Mouse (Mus musculus) naive thymus-derived CD4-positive, alpha-beta T cell, adult 2 months (primary cell): Measurements from ENCODE around the gene Sh3d21.

ENCODE experiments used
- DNase-seq: peaks from one replicate; pipeline ENCODE4 v3.0.0-alpha.2; 2011; ENCODE audit warnings: low read depth

The Sh3d21 gene

GRCm38 (mm10) chr4:126146974-126147532 is 16.2 kb downstream of the Sh3d21 start:
- DNase-seq: no peak

GRCm38 (mm10) chr4:126145396-126145795 is 17.9 kb downstream of the Sh3d21 start:
- no peak for DNase-seq

DNA sequence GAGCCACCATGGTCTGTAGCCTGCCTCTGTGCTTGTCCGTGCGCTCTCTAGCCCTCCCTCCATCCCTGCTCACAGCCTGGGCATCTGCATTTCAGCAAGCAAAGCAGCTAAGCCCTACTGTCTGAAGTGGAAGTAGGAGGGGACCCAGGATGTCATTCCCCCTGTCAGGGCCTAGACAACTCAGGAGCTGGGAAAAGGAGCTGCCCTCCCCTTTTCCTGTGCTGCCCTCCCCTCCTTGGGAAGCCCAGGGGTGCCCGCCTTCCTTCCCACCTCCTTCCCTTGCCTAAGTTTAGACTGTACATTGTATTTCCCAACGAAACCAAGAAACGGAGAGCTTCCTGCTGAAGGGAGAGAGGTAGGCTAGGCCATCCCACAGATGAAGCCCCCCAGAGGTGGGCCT is 22.3 kb downstream of the Sh3d21 start:
- DNase-seq: no peak

GRCm38 (mm10) chr4:126137773-126138172 is 25.5 kb downstream of the Sh3d21 start:
- DNase-seq: no peak

- no peak for DNase-seq
Measured at GRCm38 (mm10) chr4:126134639-126135038, 28.7 kb downstream of the Sh3d21 start.

GRCm38 (mm10) chr4:126134236-126134635 is 29.1 kb downstream of the Sh3d21 start:
- DNase-seq: no peak

DNA sequence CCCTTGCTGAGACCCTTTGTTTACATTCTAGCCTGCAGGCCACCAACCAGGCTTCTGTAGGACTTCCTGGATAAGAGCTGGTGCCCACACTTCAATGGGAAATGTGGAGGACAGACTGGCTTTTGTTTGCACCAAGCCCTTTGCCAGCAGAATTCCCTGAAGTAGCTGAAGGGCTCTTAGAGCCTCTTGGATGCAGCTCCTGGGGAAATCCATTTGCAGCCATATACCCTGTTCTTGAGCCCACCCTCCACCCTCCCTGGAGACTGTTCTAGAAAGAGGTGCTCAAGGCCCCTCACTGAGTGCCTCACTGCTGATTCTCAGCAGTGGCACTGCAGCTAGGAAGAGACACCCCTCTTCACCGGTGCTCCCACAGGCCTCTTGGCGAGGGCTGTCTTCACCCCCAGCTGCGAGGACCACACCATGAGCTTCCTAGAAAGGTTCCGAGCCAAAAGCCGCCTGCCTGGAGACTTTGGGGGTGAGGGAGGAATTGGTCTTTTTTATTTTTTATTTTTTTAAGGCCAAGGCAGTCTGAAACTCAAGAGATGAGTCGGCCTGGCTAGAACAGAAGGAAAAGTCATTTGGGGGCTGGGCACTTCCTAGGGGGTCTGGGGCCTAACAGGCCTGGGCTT is 30.5 kb downstream of the Sh3d21 start:
- DNase-seq: no peak

DNA sequence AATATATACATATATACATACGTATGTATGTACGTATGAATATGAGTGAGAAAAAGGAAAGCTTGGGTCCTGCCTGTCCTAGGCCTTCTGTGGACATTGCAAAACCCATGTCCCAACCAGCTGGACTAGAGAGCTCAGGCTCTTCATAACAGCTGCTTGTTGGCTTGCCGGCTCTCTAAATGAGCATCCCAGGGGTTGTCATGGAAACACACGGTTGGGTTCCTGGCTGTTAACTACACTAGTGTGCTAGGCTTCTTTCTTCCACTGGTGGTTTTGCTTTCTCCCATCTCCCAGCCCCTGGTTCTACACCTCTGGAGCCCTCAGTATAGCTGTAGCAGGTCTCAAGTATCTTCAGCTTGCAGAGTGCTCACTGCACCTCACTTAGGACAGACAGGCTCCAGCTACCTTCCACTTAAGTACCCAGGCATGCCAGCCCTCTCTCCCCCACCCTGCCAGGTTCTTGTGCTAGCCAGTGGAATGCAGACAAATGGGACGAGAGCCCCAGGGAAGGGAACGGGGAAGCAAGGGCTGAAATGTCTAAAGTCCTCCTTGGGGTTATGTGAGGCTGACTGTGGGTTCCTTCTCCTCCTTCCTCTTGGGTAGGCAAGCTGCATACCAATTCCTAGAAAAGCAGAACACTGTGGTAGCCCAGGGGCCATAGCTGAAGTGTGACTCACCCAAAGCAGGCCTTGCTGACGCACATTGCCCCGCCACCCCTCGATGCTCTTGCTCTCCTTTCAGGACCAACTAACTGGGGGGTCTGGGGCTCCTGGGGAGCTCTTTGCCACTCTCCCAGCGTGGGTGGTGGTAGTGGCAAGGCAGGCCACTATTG is 31.8 kb downstream of the Sh3d21 start:
- no peak for DNase-seq

- DNase-seq: no peak
Measured at GRCm38 (mm10) chr4:126130502-126130901, 32.8 kb downstream of the Sh3d21 start.

- DNase-seq: no peak
Measured at GRCm38 (mm10) chr4:126123309-126124040, 39.8 kb downstream of the Sh3d21 start.

GRCm38 (mm10) chr4:126120506-126120905 is 42.8 kb downstream of the Sh3d21 start:
- no peak for DNase-seq

DNA sequence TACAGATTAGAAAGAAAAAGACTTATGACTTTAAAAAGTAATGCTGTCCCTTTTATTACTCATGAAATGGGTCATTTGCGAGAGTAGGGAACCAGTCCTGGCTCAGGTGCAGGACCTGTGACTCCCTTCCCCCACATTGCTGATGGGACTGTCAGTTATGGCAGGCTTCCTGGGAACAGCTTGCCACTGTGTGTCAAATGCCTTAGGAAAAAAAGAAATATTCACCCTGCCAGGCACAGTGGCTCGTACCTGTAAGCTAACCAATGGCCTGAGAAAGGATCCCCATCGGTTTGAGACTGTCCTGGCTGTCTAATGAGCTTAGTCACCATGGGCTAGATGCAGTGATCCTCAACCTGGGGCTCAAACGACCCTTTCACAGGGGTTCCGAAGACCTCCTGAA is 43.2 kb downstream of the Sh3d21 start:
- no peak for DNase-seq

GRCm38 (mm10) chr4:126119051-126119450 is 44.2 kb downstream of the Sh3d21 start:
- DNase-seq: no peak

- DNase-seq: no peak
Measured at GRCm38 (mm10) chr4:126118651-126119050, 44.6 kb downstream of the Sh3d21 start.

GRCm38 (mm10) chr4:126117116-126117515 is 46.2 kb downstream of the Sh3d21 start:
- no peak for DNase-seq

GRCm38 (mm10) chr4:126115871-126116521 is 47.3 kb downstream of the Sh3d21 start:
- no peak for DNase-seq

DNA sequence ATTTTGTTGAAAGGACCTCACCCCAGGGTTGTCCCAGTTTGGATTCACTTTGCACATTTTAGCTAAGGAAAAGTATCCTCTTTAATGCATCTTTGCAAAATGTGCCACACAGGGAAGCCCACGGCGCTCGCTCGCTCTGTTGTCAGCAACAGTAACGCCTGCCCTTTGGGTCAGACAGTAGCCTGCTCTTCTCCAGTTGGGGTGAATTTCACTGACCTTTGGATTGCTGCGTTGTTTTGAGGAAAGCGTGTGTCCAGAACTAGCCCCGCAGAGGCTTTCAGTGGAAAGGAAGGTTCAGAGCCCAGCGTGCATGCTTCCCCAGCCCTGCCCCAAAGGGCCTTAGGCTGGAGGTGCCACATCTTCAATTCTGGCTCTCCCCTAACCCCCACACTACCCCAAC is 47.9 kb downstream of the Sh3d21 start:
- DNase-seq: no peak

GRCm38 (mm10) chr4:126113943-126114342 is 49.3 kb downstream of the Sh3d21 start:
- DNase-seq: peak; percentile 89

DNA sequence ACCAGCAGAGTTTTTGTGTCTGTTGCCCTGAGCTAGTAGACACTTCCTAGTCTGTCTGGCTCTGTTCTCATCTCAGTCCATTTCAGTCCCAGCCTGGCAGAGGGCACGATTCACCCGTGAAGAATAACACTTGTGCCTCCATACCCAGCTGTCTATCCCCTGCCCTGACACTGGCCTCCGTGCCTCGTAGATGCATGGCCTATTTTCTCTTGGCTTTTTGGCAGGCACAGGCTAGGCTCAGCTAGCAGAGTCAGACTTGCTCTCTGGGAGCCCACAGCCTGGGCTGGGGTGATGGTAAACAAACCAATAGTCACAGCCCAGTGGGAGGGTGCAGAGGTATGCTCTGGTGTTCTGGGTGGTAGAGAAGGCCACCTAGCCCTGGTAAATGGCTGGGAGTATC is 50.0 kb downstream of the Sh3d21 start:
- DNase-seq: no peak

GRCm38 (mm10) chr4:126111153-126111549 is 52.1 kb downstream of the Sh3d21 start:
- DNase-seq: no peak

DNA sequence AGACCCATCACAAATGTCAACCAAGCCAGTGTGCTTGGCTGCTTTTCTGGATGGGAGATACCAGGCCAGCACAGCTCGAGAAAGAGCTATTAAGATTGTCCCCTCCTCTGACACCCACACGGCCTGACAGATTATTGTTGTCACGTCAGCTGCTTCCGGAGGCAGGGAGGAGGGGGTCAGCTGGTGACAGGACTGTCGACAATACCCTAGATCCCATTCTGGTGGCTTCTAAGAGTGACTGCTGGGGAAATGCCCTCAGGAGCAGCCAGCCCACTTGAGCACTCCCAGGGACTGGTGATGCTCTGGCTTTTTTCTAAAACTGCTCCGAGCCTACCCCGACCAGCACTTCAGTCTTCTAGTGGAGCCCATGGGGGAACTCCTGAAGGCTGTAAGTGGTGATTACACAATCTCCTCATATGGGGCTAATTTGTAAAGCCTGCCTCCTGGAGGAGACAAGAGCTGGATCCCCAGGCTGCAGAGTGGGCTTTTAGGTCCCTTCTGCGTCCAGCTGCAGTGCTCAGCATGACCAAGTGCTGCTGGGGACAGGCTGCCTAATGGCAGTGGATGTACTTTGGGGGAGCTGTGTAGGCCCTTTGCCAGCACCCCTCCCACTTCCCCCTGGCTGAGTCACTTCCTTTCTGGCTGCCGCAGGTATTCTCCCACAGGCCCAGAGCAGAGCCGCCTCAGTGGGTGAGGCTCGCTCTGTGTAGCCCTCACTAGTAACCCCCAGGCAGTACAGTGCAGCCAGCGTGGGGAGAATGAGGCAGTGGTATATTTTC is 52.7 kb downstream of the Sh3d21 start:
- DNase-seq: peak; percentile 85
